Mouse (Mus musculus) urinary bladder, postnatal 14 days (tissue): ENCODE measurements around the gene Notch1.

Experiments used
- DNase-seq: peaks from one replicate; pipeline ENCODE4 v3.0.0; 2021; ENCODE audit warnings: low spot score

Gene Notch1

GRCm38 (mm10) chr2:26500599-26501370 is 15.7 kb downstream of the Notch1 start:
- peak; percentile 57 for DNase-seq

GRCm38 (mm10) chr2:26500027-26500598 is 16.4 kb downstream of the Notch1 start:
- DNase-seq: no peak

DNA sequence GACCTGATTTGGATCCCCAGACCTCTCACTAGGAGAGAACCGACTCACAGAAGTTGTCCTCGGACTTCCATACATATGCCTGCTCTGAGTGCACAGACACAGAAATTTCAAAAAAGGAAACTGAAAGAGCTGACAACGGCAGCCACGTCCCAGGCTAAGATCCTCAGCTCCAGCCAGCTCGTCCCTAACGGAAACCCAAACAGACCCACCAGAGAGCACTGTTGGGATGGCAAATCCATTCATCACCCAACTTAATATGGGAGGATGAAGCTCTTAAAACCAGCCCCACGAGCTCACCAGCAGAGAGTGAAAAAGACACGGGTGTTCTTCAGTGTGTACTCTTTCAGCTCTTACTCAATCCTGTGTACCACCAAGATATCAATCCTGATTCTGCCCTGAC is 17.8 kb downstream of the Notch1 start:
- DNase-seq: no peak

DNA sequence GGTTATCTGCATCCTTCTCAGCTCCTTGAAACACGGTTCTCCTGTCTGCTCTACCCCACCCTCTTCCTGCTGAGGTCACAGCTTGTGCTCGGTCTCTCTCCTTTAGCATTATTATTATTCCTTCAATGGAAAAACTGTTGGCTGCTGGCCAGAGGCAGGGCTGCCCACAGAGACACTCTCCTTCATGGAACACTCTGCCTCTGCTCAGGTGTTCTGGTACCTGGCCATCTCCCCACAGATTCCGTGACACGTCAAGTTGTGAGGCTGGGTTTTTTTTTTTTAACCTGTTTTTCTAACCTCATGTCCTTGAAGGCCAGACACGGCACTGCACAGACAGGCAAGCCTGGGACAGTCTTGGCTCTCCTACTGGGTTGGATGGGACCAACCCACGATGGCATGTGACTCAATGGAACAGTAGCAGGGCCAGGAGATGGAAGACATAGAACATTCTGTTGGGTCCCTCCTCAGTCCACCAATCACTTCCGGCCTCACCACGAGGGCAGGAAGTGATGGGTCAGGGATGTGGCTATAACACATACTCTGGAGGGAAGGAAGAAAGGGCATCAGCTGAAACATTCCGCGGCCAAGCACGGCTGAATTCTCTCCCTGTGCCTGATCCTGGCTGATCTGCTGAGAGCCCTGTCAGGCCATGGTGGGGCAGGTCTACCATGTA is 18.5 kb downstream of the Notch1 start:
- no peak for DNase-seq

- no peak for DNase-seq
Observed at GRCm38 (mm10) chr2:26496451-26496850, 20.0 kb downstream of the Notch1 start.

GRCm38 (mm10) chr2:26495701-26496100 is 20.8 kb downstream of the Notch1 start:
- no peak for DNase-seq

DNA sequence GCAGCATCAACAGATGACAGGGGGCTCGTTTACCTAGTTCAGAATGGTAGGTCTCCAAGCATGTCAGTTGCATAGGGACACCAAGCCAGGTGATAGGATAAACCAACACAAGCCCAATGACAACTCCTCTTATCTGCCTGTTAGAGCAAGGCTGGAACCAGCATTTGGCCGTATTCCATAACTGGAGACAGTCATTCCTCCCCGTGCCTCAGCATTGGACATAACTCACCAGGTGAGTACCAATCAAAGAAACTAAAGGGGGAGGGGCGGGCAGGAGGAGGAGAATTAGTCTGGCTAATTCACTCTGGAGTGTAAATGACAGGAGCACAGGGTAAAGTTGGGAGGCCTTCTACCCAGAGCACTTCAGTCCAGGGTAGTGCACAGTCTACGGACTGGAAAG is 21.5 kb downstream of the Notch1 start:
- DNase-seq: no peak

DNA sequence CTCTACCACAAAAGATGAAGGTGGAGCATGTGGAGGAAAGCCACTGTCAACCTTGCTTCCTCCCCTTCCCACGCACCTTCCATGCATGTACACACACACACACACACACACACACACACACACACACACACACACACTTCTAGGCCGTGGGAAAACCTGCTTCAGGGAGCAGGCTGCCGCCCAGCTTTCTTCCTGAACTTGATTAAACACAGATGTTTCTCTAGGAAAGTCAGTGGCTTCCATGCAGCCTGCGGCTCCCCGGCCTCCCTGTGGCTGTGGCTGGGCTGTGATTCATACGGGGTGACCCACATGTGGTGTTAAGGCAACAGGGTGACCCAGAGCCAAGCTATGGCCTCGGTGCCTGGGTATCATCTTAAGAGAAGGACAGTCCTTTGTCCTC is 22.1 kb downstream of the Notch1 start:
- no peak for DNase-seq

- DNase-seq: no peak
Observed at GRCm38 (mm10) chr2:26493021-26493781, 23.3 kb downstream of the Notch1 start.

DNA sequence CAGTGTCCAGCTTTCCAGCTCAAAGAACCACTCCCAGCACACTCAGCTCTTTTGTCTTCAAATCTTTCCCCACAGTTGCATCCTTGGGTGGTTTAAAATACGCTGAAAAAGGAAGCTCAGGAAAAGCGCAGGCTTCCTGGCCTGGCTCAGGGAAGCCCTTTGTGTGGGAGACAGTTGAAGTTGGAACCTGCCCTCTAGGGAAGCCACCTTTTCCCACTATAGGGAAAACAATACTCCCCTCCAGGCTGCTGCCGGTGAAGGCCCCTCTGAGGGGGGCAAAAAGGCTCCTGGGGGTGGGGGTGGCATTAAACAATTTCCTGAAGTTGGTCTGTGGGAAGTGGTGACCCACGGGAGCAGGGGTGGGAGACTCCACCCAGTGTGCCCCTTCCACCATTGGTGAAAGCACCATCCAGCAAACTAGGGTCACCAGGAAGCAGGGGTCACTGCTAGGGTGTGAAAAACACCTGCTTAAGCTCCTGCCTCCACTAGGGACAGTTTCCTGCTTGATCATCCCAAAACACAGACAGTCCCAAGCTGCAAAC is 25.6 kb downstream of the Notch1 start:
- no peak for DNase-seq

GRCm38 (mm10) chr2:26488535-26489135 is 27.8 kb downstream of the Notch1 start:
- DNase-seq: no peak

GRCm38 (mm10) chr2:26487322-26488021 is 29.0 kb downstream of the Notch1 start:
- DNase-seq: no peak

DNA sequence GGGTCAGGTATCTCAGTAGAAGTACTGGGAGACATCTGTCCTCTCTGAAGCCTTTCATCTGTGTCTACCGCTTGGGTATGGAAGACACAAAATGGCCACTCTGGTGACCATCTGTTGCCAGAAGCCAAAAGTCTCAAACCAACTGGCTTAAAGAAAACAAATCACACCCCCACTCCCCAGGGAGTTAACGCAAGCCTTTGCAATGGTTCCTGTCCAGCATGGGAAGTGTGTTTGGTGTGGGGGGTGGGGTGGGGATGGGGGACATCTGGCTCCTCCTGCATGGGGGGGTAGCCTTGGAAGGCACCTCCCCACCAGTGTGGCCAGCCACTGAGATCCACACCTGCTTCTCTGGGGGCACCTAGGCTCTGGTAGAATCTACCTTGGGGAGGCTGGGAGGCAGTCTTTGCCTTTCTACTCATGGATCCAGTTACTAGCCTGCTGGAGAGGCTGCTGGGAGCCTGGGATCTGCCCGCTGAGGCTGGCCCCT is 29.6 kb downstream of the Notch1 start:
- no peak for DNase-seq

- no peak for DNase-seq
Observed at GRCm38 (mm10) chr2:26486264-26486810, 30.1 kb downstream of the Notch1 start.

GRCm38 (mm10) chr2:26485710-26486109 is 30.8 kb downstream of the Notch1 start:
- DNase-seq: no peak

DNA sequence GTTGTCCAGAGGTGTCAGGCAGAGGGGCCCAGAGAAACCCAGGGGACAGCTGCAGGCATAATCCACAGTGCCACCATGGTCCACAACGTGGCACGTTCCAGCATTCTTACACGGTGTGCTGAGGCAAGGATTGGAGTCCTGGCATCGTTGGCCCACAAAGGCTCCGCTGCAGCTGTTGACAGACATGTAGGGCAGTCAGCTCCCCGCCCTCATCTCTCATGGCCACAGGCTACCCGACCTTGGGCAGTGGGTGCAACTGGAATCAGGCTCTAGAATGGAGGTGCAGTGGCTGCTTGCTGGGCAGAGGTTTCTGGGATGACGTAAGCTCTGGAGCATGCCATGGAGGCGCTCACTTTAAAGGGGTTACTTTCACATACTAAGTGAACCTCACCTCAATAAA is 31.2 kb downstream of the Notch1 start:
- no peak for DNase-seq

GRCm38 (mm10) chr2:26484169-26484568 is 32.3 kb downstream of the Notch1 start:
- no peak for DNase-seq

GRCm38 (mm10) chr2:26483230-26483869 is 33.1 kb downstream of the Notch1 start:
- no peak for DNase-seq

DNA sequence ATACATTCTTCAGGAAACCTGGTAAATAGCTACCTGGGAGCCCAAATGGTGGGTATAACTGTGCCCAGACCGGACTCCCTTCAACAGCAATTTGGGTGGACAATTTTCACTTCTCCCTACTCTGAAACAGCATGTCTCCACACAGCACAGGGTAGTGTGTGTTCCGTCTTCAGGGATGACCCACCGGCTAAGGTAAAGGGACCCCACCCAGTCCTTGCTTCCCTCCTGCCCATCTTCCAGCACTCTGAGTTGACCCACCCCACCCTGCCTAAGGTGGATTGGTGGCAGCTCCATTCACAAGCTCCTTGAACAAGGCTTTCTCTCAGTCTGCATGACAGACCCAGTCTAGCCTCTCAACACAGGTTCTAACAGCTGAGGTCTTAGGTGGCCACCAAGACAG is 33.6 kb downstream of the Notch1 start:
- DNase-seq: no peak
